Mouse (Mus musculus): ENCODE results near the gene Hoxc10. TPM values are rescaled to one million over a fixed set of nuclear protein-coding genes. Genes with fewer than 3 reads are reported as not detected.

Hoxc10 gene
- polyA plus RNA-seq, 1 experiment from 2014 or later = not detected

GRCm38 (mm10) chr15:102972254-102972653 lies 5.7 kb downstream of the Hoxc10 start:
- Histone ChIP-seq H3K27ac (ENCODE audit: poor library complexity, severe bottlenecking) (no peak overlapping the region), H3K4me3 (no peak overlapping the region), H3K9ac (no peak overlapping the region), H3K36me3 (no peaks in the 10 kb centered on the region), H3K4me1 (replicated peaks) (peaks cover 3% of the 10 kb centered on the region; the same call in 1 of the 2 replicates), H3K4me2 (no peak overlapping the region), H3K27me3 (replicated peaks) (peaks cover 96% of the 10 kb centered on the region), H3K9me3 (replicated peaks) (no peaks in the 10 kb centered on the region)
- WGBS = under 1% methylated on average over 21 of the region's 21 CpGs
- no peak for ATAC-seq (ENCODE audit: insufficient number of reproducible peaks, low FRiP score)

GRCm38 (mm10) chr15:102972753-102973152 lies 6.2 kb downstream of the Hoxc10 start:
- H3K9me3 ChIP-seq (replicated peaks) = no peaks in the 10 kb centered on the region
- no peak overlapping the region for H3K4me3 ChIP-seq
- no peak overlapping the region for H3K27ac ChIP-seq (ENCODE audit: poor library complexity, severe bottlenecking)
- H3K36me3 ChIP-seq = no peaks in the 10 kb centered on the region
- H3K9ac ChIP-seq = no peak overlapping the region
- H3K4me2 ChIP-seq = no peak overlapping the region
- H3K27me3 ChIP-seq (replicated peaks) = peaks cover 96% of the 10 kb centered on the region
- WGBS = under 1% methylated on average over 6 of the region's 6 CpGs
- H3K4me1 ChIP-seq (replicated peaks) = peaks cover 6% of the 10 kb centered on the region; the same call in 1 of the 2 replicates
- ATAC-seq (ENCODE audit: insufficient number of reproducible peaks, low FRiP score) = no peak

- Histone ChIP-seq H3K27me3 (replicated peaks) (peaks cover 97% of the 10 kb centered on the region), H3K9ac (no peak overlapping the region), H3K36me3 (no peaks in the 10 kb centered on the region), H3K27ac (ENCODE audit: poor library complexity, severe bottlenecking) (no peak overlapping the region), H3K4me3 (no peak overlapping the region), H3K4me1 (replicated peaks) (peaks cover 6% of the 10 kb centered on the region; the same call in 1 of the 2 replicates), H3K9me3 (replicated peaks) (no peaks in the 10 kb centered on the region), H3K4me2 (no peak overlapping the region)
- 5% methylated on average over 7 of the region's 7 CpGs for WGBS
- no peak for ATAC-seq (ENCODE audit: insufficient number of reproducible peaks, low FRiP score)
These were observed 8.4 kb downstream of the Hoxc10 start for GRCm38 (mm10) chr15:102975034-102975433.

GRCm38 (mm10) chr15:102975688-102976111 lies 9.1 kb downstream of the Hoxc10 start:
- no peak overlapping the region for H3K9ac ChIP-seq
- no peak overlapping the region for H3K4me3 ChIP-seq

GRCm38 (mm10) chr15:102976171-102976570 lies 9.6 kb downstream of the Hoxc10 start, which contains the start of gene Hoxc9:
Hoxc9 (plus strand) TSS chr15:102976439.
- peak within 1 kb of the TSS; percentile 50 for H3K4me2 ChIP-seq
- H3K9me3 ChIP-seq (replicated peaks) = no peaks in the 10 kb centered on the region
- H3K9ac ChIP-seq = no peak within 1 kb of the TSS
- H3K4me1 ChIP-seq (replicated peaks) = peaks cover 6% of the 10 kb centered on the region; the same call in 1 of the 2 replicates
- H3K36me3 ChIP-seq = no peaks in the 10 kb centered on the region
- 1% methylated on average over 18 of the region's 20 CpGs for WGBS
- H3K4me3 ChIP-seq = peak within 1 kb of the TSS; percentile 33
- peaks cover 96% of the 10 kb centered on the region for H3K27me3 ChIP-seq (replicated peaks)
- H3K27ac ChIP-seq (ENCODE audit: poor library complexity, severe bottlenecking) = no peak within 1 kb of the TSS
- ATAC-seq (ENCODE audit: insufficient number of reproducible peaks, low FRiP score) = no peak

More at GRCm38 (mm10) chr15:102975688-102976111, 9.1 kb downstream of the Hoxc10 start:
- no peak overlapping the region for H3K4me2 ChIP-seq
- H3K4me1 ChIP-seq (replicated peaks) = peaks cover 6% of the 10 kb centered on the region; the same call in 1 of the 2 replicates
- ATAC-seq (ENCODE audit: insufficient number of reproducible peaks, low FRiP score) = no peak
- H3K9me3 ChIP-seq (replicated peaks) = no peaks in the 10 kb centered on the region
- WGBS = under 1% methylated on average over 21 of the region's 21 CpGs
- H3K27me3 ChIP-seq (replicated peaks) = peaks cover 97% of the 10 kb centered on the region
- no peak overlapping the region for H3K27ac ChIP-seq (ENCODE audit: poor library complexity, severe bottlenecking)
- H3K36me3 ChIP-seq = no peaks in the 10 kb centered on the region

- WGBS = under 1% methylated on average over 37 of the region's 37 CpGs
- H3K36me3 ChIP-seq = no peaks in the 10 kb centered on the region
- peaks cover 12% of the 10 kb centered on the region for H3K4me1 ChIP-seq (replicated peaks)
- ATAC-seq (ENCODE audit: insufficient number of reproducible peaks, low FRiP score) = no peak
- no peaks in the 10 kb centered on the region for H3K9me3 ChIP-seq (replicated peaks)
- peak overlapping the region; percentile 33 for H3K4me3 ChIP-seq
- no peak overlapping the region for H3K27ac ChIP-seq (ENCODE audit: poor library complexity, severe bottlenecking)
- peaks cover 98% of the 10 kb centered on the region for H3K27me3 ChIP-seq (replicated peaks)
- H3K9ac ChIP-seq = no peak overlapping the region
- peak overlapping the region; percentile 50 for H3K4me2 ChIP-seq
These were observed 10.2 kb downstream of the Hoxc10 start for GRCm38 (mm10) chr15:102976631-102977422.

GRCm38 (mm10) chr15:102977423-102977974 lies 10.9 kb downstream of the Hoxc10 start:
- no peaks in the 10 kb centered on the region for H3K9me3 ChIP-seq (replicated peaks)
- WGBS = 3% methylated on average over 16 of the region's 16 CpGs
- H3K36me3 ChIP-seq = no peaks in the 10 kb centered on the region
- H3K4me2 ChIP-seq = peak overlapping the region; percentile 50
- H3K27ac ChIP-seq (ENCODE audit: poor library complexity, severe bottlenecking) = no peak overlapping the region
- H3K27me3 ChIP-seq (replicated peaks) = peaks cover 98% of the 10 kb centered on the region
- peaks cover 15% of the 10 kb centered on the region for H3K4me1 ChIP-seq (replicated peaks)
- ATAC-seq (ENCODE audit: insufficient number of reproducible peaks, low FRiP score) = no peak
- H3K4me3 ChIP-seq = peak overlapping the region; percentile 33
- H3K9ac ChIP-seq = no peak overlapping the region

GRCm38 (mm10) chr15:102978615-102979515 lies 12.3 kb downstream of the Hoxc10 start:
- H3K4me1 ChIP-seq (replicated peaks) = peaks cover 15% of the 10 kb centered on the region
- H3K4me2 ChIP-seq = no peak overlapping the region
- 2% methylated on average over 13 of the region's 13 CpGs for WGBS
- no peaks in the 10 kb centered on the region for H3K36me3 ChIP-seq
- no peaks in the 10 kb centered on the region for H3K9me3 ChIP-seq (replicated peaks)
- H3K27me3 ChIP-seq (replicated peaks) = peaks cover 98% of the 10 kb centered on the region
- no peak overlapping the region for H3K9ac ChIP-seq
- ATAC-seq (ENCODE audit: insufficient number of reproducible peaks, low FRiP score) = no peak
- H3K27ac ChIP-seq (ENCODE audit: poor library complexity, severe bottlenecking) = no peak overlapping the region
- H3K4me3 ChIP-seq = no peak overlapping the region

- Histone ChIP-seq H3K4me2 (no peak overlapping the region), H3K9ac (no peak overlapping the region), H3K4me1 (replicated peaks) (peaks cover 15% of the 10 kb centered on the region), H3K27me3 (replicated peaks) (peaks cover 99% of the 10 kb centered on the region), H3K9me3 (replicated peaks) (no peaks in the 10 kb centered on the region), H3K27ac (ENCODE audit: poor library complexity, severe bottlenecking) (no peak overlapping the region), H3K36me3 (no peaks in the 10 kb centered on the region), H3K4me3 (no peak overlapping the region)
- WGBS = 0% methylated on average over 1 of the region's 1 CpGs
- no peak for ATAC-seq (ENCODE audit: insufficient number of reproducible peaks, low FRiP score)
These were observed 13.3 kb downstream of the Hoxc10 start for GRCm38 (mm10) chr15:102979936-102980335.

- no peak overlapping the region for H3K9ac ChIP-seq
- H3K4me2 ChIP-seq = no peak overlapping the region
- H3K9me3 ChIP-seq (replicated peaks) = no peaks in the 10 kb centered on the region
- H3K27me3 ChIP-seq (replicated peaks) = peaks cover 99% of the 10 kb centered on the region
- no peak overlapping the region for H3K4me3 ChIP-seq
- 2% methylated on average over 11 of the region's 11 CpGs for WGBS
- no peaks in the 10 kb centered on the region for H3K36me3 ChIP-seq
- peaks cover 15% of the 10 kb centered on the region for H3K4me1 ChIP-seq (replicated peaks)
- no peak for ATAC-seq (ENCODE audit: insufficient number of reproducible peaks, low FRiP score)
- no peak overlapping the region for H3K27ac ChIP-seq (ENCODE audit: poor library complexity, severe bottlenecking)
These were observed 13.8 kb downstream of the Hoxc10 start for GRCm38 (mm10) chr15:102980352-102980751.

- Histone ChIP-seq H3K9ac (no peak overlapping the region), H3K4me3 (peak overlapping the region; percentile 38), H3K27ac (ENCODE audit: poor library complexity, severe bottlenecking) (no peak overlapping the region), H3K27me3 (replicated peaks) (peaks cover 99% of the 10 kb centered on the region), H3K4me1 (replicated peaks) (peaks cover 15% of the 10 kb centered on the region), H3K4me2 (peak overlapping the region; percentile 66), H3K9me3 (replicated peaks) (no peaks in the 10 kb centered on the region), H3K36me3 (no peaks in the 10 kb centered on the region)
- no peak for ATAC-seq (ENCODE audit: insufficient number of reproducible peaks, low FRiP score)
- WGBS = under 1% methylated on average over 14 of the region's 14 CpGs
These were observed 14.3 kb downstream of the Hoxc10 start for GRCm38 (mm10) chr15:102980912-102981311.
